Mouse (Mus musculus) spleen, adult 2 months (tissue): ENCODE results near the gene Ankzf1. TPM values are rescaled to one million over a fixed set of nuclear protein-coding genes. Genes with fewer than 3 reads are reported as not detected.

Experiments
- DNase-seq, 2 experiments: peaks; one replicate each; pipeline versions ENCODE4 v3.0.0 to v3.0.0-alpha.2; 2012 to 2021; ENCODE audit warnings: low spot score in 2 of 2, low read depth in 1 of 2
- H3K27ac ChIP-seq: fragments of 200-500 bp; 2 replicates; pipeline ENCODE4 v1.5.1; 2012; ENCODE audit warnings: low read length, inconsistent platforms; ENCODE audit not compliant: insufficient read depth
- H3K27me3 ChIP-seq: fragments of 200-500 bp; 2 replicates; pipeline ENCODE4 v1.6.1; 2012; ENCODE audit warnings: mild to moderate bottlenecking, moderate library complexity, low read length, inconsistent platforms; ENCODE audit not compliant: control insufficient read depth, insufficient read depth
- H3K36me3 ChIP-seq: fragments of 200-500 bp; 2 replicates; pipeline ENCODE4 v1.6.1; 2012; ENCODE audit warnings: mild to moderate bottlenecking, low read length, inconsistent platforms; ENCODE audit not compliant: control insufficient read depth, insufficient read depth
- H3K4me1 ChIP-seq: fragments of 200-500 bp; 2 replicates; pipeline ENCODE4 v1.6.1; 2011; ENCODE audit warnings: inconsistent platforms; ENCODE audit not compliant: control insufficient read depth, insufficient read depth, insufficient read length
- H3K4me3 ChIP-seq: fragments of 200-500 bp; 2 replicates; pipeline ENCODE4 v1.5.1; 2011; ENCODE audit warnings: mild to moderate bottlenecking, inconsistent platforms; ENCODE audit not compliant: insufficient read depth, insufficient read length; ENCODE audit errors: extremely low read depth
- CTCF ChIP-seq: fragments of 200-500 bp; IDR thresholded peaks from 2 replicates; pipeline ENCODE4 v1.5.1; 2011; ENCODE audit warnings: mild to moderate bottlenecking, inconsistent platforms; ENCODE audit not compliant: insufficient read depth, insufficient read length, insufficient replicate concordance; ENCODE audit errors: extremely low read depth
- POLR2A ChIP-seq: fragments of 200-500 bp; IDR thresholded peaks from 2 replicates; pipeline ENCODE4 v1.6.1; 2011; ENCODE audit warnings: low read depth, low read length, inconsistent platforms
- WGBS: fragments of 180-500 bp; shearing (Covaris S2); methylation state at CpG from one replicate; pipeline ENCODE4 v1.1.7; 2018; 5-methylcytosine and 5-hydroxymethylcytosine counted together
- polyA plus RNA-seq: library from polyadenylated mRNA; depleted of rRNA; stranded (reverse); fragments of >200 nt; gene quantifications from 2 replicates; pipeline ENCODE4 v1.2.3, GENCODE M21; 2012

Ankzf1 gene
- polyA plus RNA-seq, 1 experiment = 15.9 TPM

- Histone ChIP-seq H3K4me3 (no peak overlapping the region), H3K36me3 (peaks cover 11% of the 10 kb centered on the region), H3K27ac (no peak overlapping the region), H3K27me3 (no peaks in the 10 kb centered on the region), H3K4me1 (peaks cover 6% of the 10 kb centered on the region)
- WGBS = 76% methylated on average over 2 of the region's 2 CpGs
- TF ChIP-seq POLR2A = no peak
- no peak for TF ChIP-seq CTCF
- DNase-seq = no peak
Observed at GRCm38 (mm10) chr1:75190577-75190976, 1.4 kb upstream of the Ankzf1 start.

- WGBS = 51% methylated on average over 5 of the region's 5 CpGs
- no peak for DNase-seq
- peak overlapping the region; percentile 97 for H3K4me3 ChIP-seq
- no peak for TF ChIP-seq POLR2A
- TF ChIP-seq CTCF = no peak
- H3K36me3 ChIP-seq = peaks cover 10% of the 10 kb centered on the region
- H3K27ac ChIP-seq = peak overlapping the region; percentile 74; the same call in 1 of the 2 replicates
- peaks cover 6% of the 10 kb centered on the region for H3K4me1 ChIP-seq
- H3K27me3 ChIP-seq = no peaks in the 10 kb centered on the region
Observed at GRCm38 (mm10) chr1:75191258-75191621, 711 bp upstream of the Ankzf1 start.

- peaks cover 6% of the 10 kb centered on the region for H3K4me1 ChIP-seq
- peak overlapping the region; percentile 81 for H3K27ac ChIP-seq
- H3K4me3 ChIP-seq = peak overlapping the region; percentile 97
- no peak for TF ChIP-seq CTCF
- no peak; the same call in 1 of the 2 replicates for TF ChIP-seq POLR2A
- WGBS = under 1% methylated on average over 19 of the region's 19 CpGs
- DNase-seq = peak in 1 of 2 experiments; percentile 40
- H3K27me3 ChIP-seq = no peaks in the 10 kb centered on the region
- peaks cover 9% of the 10 kb centered on the region for H3K36me3 ChIP-seq
Observed at GRCm38 (mm10) chr1:75192452-75192851, 501 bp downstream of the Ankzf1 start.

- Histone ChIP-seq H3K27ac (no peak overlapping the region), H3K4me3 (no peak overlapping the region), H3K4me1 (no peaks in the 10 kb centered on the region), H3K36me3 (peaks cover 24% of the 10 kb centered on the region), H3K27me3 (no peaks in the 10 kb centered on the region)
- TF ChIP-seq POLR2A (no peak), CTCF (no peak)
- WGBS = 100% methylated on average over 1 of the region's 1 CpGs
- DNase-seq = no peak
Observed at GRCm38 (mm10) chr1:75201236-75201635, 9.3 kb downstream of the Ankzf1 start.

GRCm38 (mm10) chr1:75208967-75209678 is 17.2 kb downstream of the Ankzf1 start:
- H3K27ac ChIP-seq = peak overlapping the region; percentile 51; the same call in 1 of the 2 replicates

GRCm38 (mm10) chr1:75210136-75211087 is 18.5 kb downstream of the Ankzf1 start, which contains the start of the genes Glb1l and Stk16:
Gene Glb1l (minus strand): TSS chr1:75210813.
Gene Stk16 (plus strand): TSS chr1:75210838.
- H3K27ac ChIP-seq = peak within 1 kb of the TSS; percentile 53; the same call in 1 of the 2 replicates
- no peaks in the 10 kb centered on the region for H3K27me3 ChIP-seq
- TF ChIP-seq CTCF (no peak), POLR2A (peak; percentile 58)
- WGBS = 3% methylated on average over 42 of the region's 42 CpGs
- peaks cover 20% of the 10 kb centered on the region; the same call in 1 of the 2 replicates for H3K4me1 ChIP-seq
- DNase-seq = peak; percentile 90 to 95
- peak within 1 kb of the TSS; percentile 76 for H3K4me3 ChIP-seq
- peaks cover 13% of the 10 kb centered on the region for H3K36me3 ChIP-seq

More at GRCm38 (mm10) chr1:75208967-75209678, 17.2 kb downstream of the Ankzf1 start:
- no peak for TF ChIP-seq POLR2A
- no peak for TF ChIP-seq CTCF
- H3K27me3 ChIP-seq = no peaks in the 10 kb centered on the region
- DNase-seq = no peak
- 17% methylated on average over 34 of the region's 34 CpGs for WGBS
- peaks cover 20% of the 10 kb centered on the region; the same call in 1 of the 2 replicates for H3K4me1 ChIP-seq
- H3K36me3 ChIP-seq = peaks cover 1% of the 10 kb centered on the region
- H3K4me3 ChIP-seq = peak overlapping the region; percentile 55
